Mouse (Mus musculus): ENCODE measurements around the gene Clic1. TPM values are rescaled to one million over a fixed set of nuclear protein-coding genes. Genes with fewer than 3 reads are reported as not detected.
A peak's percentile ranks its signal among the peaks of the same experiment; 100 is the strongest.

Clic1 gene
- polyA plus RNA-seq, 1 experiment from 2014 or later = 351 TPM

GRCm38 (mm10) chr17:35011440-35011839 is 38.3 kb upstream of the Clic1 start:
- H3K9ac ChIP-seq = no peak overlapping the region
- H3K27ac ChIP-seq = no peak overlapping the region
- H3K36me3 ChIP-seq = peaks cover 98% of the 10 kb centered on the region
- no peaks in the 10 kb centered on the region for H3K9me3 ChIP-seq
- no peak for ATAC-seq (ENCODE audit: insufficient number of reproducible peaks, low FRiP score, low TSS enrichment, low read depth)
- WGBS = 94% methylated on average over 8 of the region's 8 CpGs
- no peak overlapping the region for H3K4me2 ChIP-seq
- peaks cover 10% of the 10 kb centered on the region for H3K4me1 ChIP-seq
- H3K4me3 ChIP-seq = no peak overlapping the region
- H3K27me3 ChIP-seq = no peaks in the 10 kb centered on the region

DNA sequence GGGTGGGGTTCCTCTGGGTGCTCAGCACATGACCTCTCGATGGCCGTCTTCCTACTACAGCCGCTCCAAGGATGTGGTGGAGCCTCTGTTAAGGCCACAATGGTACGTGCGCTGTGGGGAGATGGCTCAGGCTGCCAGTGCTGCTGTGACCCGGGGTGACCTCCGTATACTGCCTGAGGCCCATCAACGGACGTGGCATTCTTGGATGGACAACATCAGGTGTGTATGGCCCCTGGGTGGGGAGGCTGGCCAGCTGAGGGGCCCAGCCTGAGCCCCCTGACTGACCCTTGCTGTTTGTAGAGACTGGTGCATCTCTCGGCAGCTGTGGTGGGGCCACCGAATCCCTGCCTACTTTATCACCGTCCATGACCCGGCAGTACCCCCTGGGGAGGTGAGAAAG is 37.3 kb upstream of the Clic1 start:
- Histone ChIP-seq H3K36me3 (peaks cover 92% of the 10 kb centered on the region), H3K9me3 (no peaks in the 10 kb centered on the region), H3K9ac (no peak overlapping the region), H3K4me1 (peaks cover 14% of the 10 kb centered on the region), H3K4me3 (no peak overlapping the region), H3K27ac (no peak overlapping the region), H3K4me2 (no peak overlapping the region), H3K27me3 (no peaks in the 10 kb centered on the region)
- no peak for ATAC-seq (ENCODE audit: insufficient number of reproducible peaks, low FRiP score, low TSS enrichment, low read depth)
- WGBS = 84% methylated on average over 13 of the region's 13 CpGs

- Histone ChIP-seq H3K9ac (no peak overlapping the region), H3K27me3 (no peaks in the 10 kb centered on the region), H3K27ac (no peak overlapping the region), H3K4me3 (no peak overlapping the region), H3K9me3 (no peaks in the 10 kb centered on the region), H3K4me1 (peaks cover 14% of the 10 kb centered on the region), H3K36me3 (peaks cover 84% of the 10 kb centered on the region), H3K4me2 (no peak overlapping the region)
- ATAC-seq (ENCODE audit: insufficient number of reproducible peaks, low FRiP score, low TSS enrichment, low read depth) = no peak
- WGBS = 83% methylated on average over 6 of the region's 6 CpGs
Observed at GRCm38 (mm10) chr17:35013221-35013620, 36.5 kb upstream of the Clic1 start.

DNA sequence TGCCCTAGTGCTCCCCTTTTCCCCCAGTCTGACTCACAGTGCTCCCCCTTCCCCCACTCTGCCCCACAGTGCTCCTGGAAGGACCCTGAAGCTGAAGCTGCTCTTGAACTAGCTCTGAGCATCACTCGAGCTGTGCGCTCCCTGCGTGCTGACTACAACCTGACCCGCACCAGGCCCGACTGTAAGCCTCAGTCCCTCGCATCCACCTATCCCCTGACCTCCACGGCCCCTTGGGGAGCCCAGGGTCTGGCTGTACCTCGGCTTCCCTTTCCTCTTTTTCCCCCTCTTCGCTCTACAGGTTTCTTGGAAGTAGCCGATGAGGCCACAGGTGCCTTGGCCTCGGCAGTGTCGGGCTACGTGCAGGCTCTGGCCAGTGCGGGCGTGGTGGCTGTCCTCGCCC is 34.5 kb upstream of the Clic1 start:
- no peak overlapping the region for H3K4me3 ChIP-seq
- H3K9ac ChIP-seq = no peak overlapping the region
- H3K4me1 ChIP-seq = peaks cover 14% of the 10 kb centered on the region
- H3K4me2 ChIP-seq = no peak overlapping the region
- H3K27me3 ChIP-seq = no peaks in the 10 kb centered on the region
- H3K36me3 ChIP-seq = peaks cover 65% of the 10 kb centered on the region
- ATAC-seq (ENCODE audit: insufficient number of reproducible peaks, low FRiP score, low TSS enrichment, low read depth) = no peak
- no peaks in the 10 kb centered on the region for H3K9me3 ChIP-seq
- 90% methylated on average over 16 of the region's 16 CpGs for WGBS
- no peak overlapping the region for H3K27ac ChIP-seq

GRCm38 (mm10) chr17:35016376-35016775 is 33.4 kb upstream of the Clic1 start, which contains the start of gene Vwa7:
Vwa7 (plus strand) TSS chr17:35016579.
- H3K27ac ChIP-seq = peak within 1 kb of the TSS; percentile 35
- H3K4me1 ChIP-seq = peaks cover 16% of the 10 kb centered on the region
- no peak within 1 kb of the TSS for H3K9ac ChIP-seq
- no peaks in the 10 kb centered on the region for H3K9me3 ChIP-seq
- 57% methylated on average over 12 of the region's 12 CpGs for WGBS
- peaks cover 54% of the 10 kb centered on the region for H3K36me3 ChIP-seq
- no peak within 1 kb of the TSS for H3K4me3 ChIP-seq
- H3K4me2 ChIP-seq = no peak within 1 kb of the TSS
- ATAC-seq (ENCODE audit: insufficient number of reproducible peaks, low FRiP score, low TSS enrichment, low read depth) = no peak
- H3K27me3 ChIP-seq = no peaks in the 10 kb centered on the region

GRCm38 (mm10) chr17:35016791-35017705 is 32.7 kb upstream of the Clic1 start:
- no peak for ATAC-seq (ENCODE audit: insufficient number of reproducible peaks, low FRiP score, low TSS enrichment, low read depth)
- Histone ChIP-seq H3K4me2 (no peak overlapping the region), H3K27ac (peak overlapping the region; percentile 35; the same call in 1 of the 2 replicates), H3K9me3 (no peaks in the 10 kb centered on the region), H3K27me3 (no peaks in the 10 kb centered on the region), H3K36me3 (peaks cover 48% of the 10 kb centered on the region), H3K9ac (no peak overlapping the region), H3K4me1 (peaks cover 19% of the 10 kb centered on the region), H3K4me3 (no peak overlapping the region)
- 79% methylated on average over 10 of the region's 10 CpGs for WGBS

DNA sequence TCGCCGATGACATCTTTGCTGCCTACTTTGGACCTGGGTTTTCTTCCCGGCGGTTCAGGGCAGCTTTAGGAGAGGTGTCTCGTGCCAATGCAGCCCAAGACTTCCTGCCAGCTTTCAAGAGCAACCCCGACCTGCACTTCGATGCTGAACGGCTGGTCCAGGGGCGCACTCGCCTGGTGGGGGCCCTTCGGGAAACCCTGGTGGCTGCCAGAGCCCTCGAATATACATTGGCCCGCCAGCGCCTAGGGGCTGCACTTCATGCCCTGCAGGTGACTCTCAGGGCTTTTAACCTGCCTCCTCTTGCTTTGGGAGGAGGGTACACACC is 32.1 kb upstream of the Clic1 start:
- H3K4me3 ChIP-seq = no peak overlapping the region
- peaks cover 41% of the 10 kb centered on the region for H3K36me3 ChIP-seq
- H3K4me2 ChIP-seq = no peak overlapping the region
- no peak for ATAC-seq (ENCODE audit: insufficient number of reproducible peaks, low FRiP score, low TSS enrichment, low read depth)
- no peak overlapping the region for H3K9ac ChIP-seq
- no peaks in the 10 kb centered on the region for H3K9me3 ChIP-seq
- no peak overlapping the region for H3K27ac ChIP-seq
- peaks cover 19% of the 10 kb centered on the region for H3K4me1 ChIP-seq
- 77% methylated on average over 14 of the region's 14 CpGs for WGBS
- no peaks in the 10 kb centered on the region for H3K27me3 ChIP-seq

DNA sequence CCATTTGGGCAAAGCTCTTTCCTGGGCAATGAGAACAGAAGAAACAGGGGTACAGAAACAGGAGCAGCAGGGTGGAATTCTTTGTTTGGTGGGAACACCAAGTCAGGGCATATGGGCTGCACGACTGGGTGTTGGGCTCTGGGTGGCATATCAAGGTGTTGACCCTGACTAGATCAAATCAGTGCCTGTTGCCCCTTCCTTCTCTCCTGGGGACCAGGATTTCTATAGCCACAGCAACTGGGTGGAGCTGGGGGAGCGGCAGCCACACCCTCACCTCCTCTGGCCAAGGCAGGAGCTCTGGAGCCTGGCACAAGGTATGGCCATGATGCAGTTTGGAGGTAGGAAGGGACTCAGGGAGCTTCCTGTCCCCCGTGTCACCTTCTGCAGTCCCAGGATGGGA is 31.6 kb upstream of the Clic1 start:
- Histone ChIP-seq H3K9me3 (no peaks in the 10 kb centered on the region), H3K27me3 (no peaks in the 10 kb centered on the region), H3K9ac (no peak overlapping the region), H3K4me1 (peaks cover 19% of the 10 kb centered on the region), H3K4me2 (no peak overlapping the region), H3K27ac (no peak overlapping the region), H3K4me3 (no peak overlapping the region), H3K36me3 (peaks cover 36% of the 10 kb centered on the region)
- ATAC-seq (ENCODE audit: insufficient number of reproducible peaks, low FRiP score, low TSS enrichment, low read depth) = no peak
- WGBS = 80% methylated on average over 3 of the region's 3 CpGs

GRCm38 (mm10) chr17:35019894-35020293 is 29.9 kb upstream of the Clic1 start:
- H3K27ac ChIP-seq = no peak overlapping the region
- H3K4me1 ChIP-seq = peaks cover 22% of the 10 kb centered on the region
- H3K36me3 ChIP-seq = peaks cover 19% of the 10 kb centered on the region
- 73% methylated on average over 11 of the region's 11 CpGs for WGBS
- no peak overlapping the region for H3K4me2 ChIP-seq
- no peaks in the 10 kb centered on the region for H3K27me3 ChIP-seq
- H3K9ac ChIP-seq = no peak overlapping the region
- no peak overlapping the region for H3K4me3 ChIP-seq
- no peak for ATAC-seq (ENCODE audit: insufficient number of reproducible peaks, low FRiP score, low TSS enrichment, low read depth)
- no peaks in the 10 kb centered on the region for H3K9me3 ChIP-seq

- Histone ChIP-seq H3K4me2 (no peak overlapping the region), H3K9me3 (no peaks in the 10 kb centered on the region), H3K36me3 (peaks cover 13% of the 10 kb centered on the region), H3K4me3 (no peak overlapping the region), H3K9ac (no peak overlapping the region), H3K27ac (no peak overlapping the region), H3K4me1 (peaks cover 25% of the 10 kb centered on the region), H3K27me3 (no peaks in the 10 kb centered on the region)
- 76% methylated on average over 8 of the region's 8 CpGs for WGBS
- no peak for ATAC-seq (ENCODE audit: insufficient number of reproducible peaks, low FRiP score, low TSS enrichment, low read depth)
Observed at GRCm38 (mm10) chr17:35020551-35020950, 29.2 kb upstream of the Clic1 start.

DNA sequence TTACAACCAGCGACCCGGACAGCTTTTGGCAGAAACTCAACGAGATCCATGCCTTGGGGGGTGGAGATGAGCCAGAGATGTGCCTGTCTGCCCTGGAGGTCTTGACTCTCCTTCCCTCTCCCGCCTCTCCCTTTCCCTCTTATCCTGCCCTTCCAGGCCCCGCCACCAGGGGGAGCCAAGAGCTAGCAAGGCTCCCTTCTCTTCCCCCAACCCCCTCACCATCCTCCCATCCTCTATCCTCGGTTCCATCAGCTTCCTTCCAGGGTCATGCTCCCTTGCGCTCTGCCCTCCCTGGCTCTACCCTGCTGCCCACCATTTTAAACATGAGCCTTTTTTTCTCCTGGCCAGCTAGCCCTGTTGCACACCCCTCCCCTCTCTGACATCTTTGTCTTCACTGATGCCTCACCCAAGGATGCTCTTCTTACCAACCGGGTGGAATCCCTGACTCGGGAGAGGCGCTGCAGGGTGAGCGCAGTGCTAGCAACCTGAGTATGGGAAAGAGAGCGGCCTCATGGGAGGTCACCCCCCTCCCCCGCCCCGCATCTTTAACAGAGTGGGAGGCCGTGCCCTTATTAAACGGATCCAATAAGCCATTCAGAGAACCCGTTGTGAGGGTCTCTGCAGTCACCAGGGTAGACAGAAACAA is 28.5 kb upstream of the Clic1 start:
- Histone ChIP-seq H3K4me3 (no peak overlapping the region), H3K27ac (peak overlapping the region; percentile 27; the same call in 1 of the 2 replicates), H3K4me2 (peak overlapping the region; percentile 22; the same call in 1 of the 2 replicates), H3K27me3 (no peaks in the 10 kb centered on the region), H3K9me3 (no peaks in the 10 kb centered on the region), H3K9ac (no peak overlapping the region), H3K36me3 (peaks cover 5% of the 10 kb centered on the region; the same call in 1 of the 2 replicates), H3K4me1 (peaks cover 25% of the 10 kb centered on the region)
- WGBS = 17% methylated on average over 16 of the region's 17 CpGs
- ATAC-seq (ENCODE audit: insufficient number of reproducible peaks, low FRiP score, low TSS enrichment, low read depth) = peak; percentile 27; the same call in 1 of the 2 replicates

GRCm38 (mm10) chr17:35021842-35022477 is 27.8 kb upstream of the Clic1 start:
- ATAC-seq (ENCODE audit: insufficient number of reproducible peaks, low FRiP score, low TSS enrichment, low read depth) = no peak
- H3K36me3 ChIP-seq = no peaks in the 10 kb centered on the region
- 67% methylated on average over 6 of the region's 6 CpGs for WGBS
- 0 out of 2 replicates have a peak overlapping the region, but pooled peaks have one; percentile 22 for H3K4me2 ChIP-seq
- H3K27ac ChIP-seq = peak overlapping the region; percentile 27; the same call in 1 of the 2 replicates
- no peak overlapping the region for H3K4me3 ChIP-seq
- no peaks in the 10 kb centered on the region for H3K9me3 ChIP-seq
- no peak overlapping the region for H3K9ac ChIP-seq
- peaks cover 24% of the 10 kb centered on the region for H3K4me1 ChIP-seq
- H3K27me3 ChIP-seq = no peaks in the 10 kb centered on the region
